Mouse (Mus musculus): Measurements from ENCODE around the gene Grin1.
"Not testable (repeated sequence)": the region's sequence is repeated elsewhere in the genome, so short reads cannot be mapped to it uniquely, and the experiment has no call there.

Gene Grin1

DNA sequence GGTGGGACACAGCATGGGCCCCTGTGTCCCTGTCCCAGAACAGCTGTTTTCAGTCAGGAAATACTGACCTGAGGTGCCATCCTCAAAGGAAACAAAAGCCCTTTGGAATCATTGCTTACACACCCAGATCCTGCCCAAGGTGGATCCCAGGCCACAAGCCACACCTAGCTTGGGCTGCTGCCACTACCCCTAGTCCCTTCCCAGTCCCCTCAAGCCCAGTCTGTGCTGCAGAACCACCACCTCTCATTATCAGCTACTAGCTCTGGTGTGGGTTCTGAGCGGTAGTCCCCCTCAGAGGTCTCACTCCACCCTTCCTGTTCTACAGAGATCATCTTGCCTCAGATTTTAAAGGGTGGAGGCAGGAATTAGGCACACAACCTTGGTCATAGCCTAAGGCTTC, 32.7 kb downstream of the Grin1 start:
- DNase-seq = no peak

DNA sequence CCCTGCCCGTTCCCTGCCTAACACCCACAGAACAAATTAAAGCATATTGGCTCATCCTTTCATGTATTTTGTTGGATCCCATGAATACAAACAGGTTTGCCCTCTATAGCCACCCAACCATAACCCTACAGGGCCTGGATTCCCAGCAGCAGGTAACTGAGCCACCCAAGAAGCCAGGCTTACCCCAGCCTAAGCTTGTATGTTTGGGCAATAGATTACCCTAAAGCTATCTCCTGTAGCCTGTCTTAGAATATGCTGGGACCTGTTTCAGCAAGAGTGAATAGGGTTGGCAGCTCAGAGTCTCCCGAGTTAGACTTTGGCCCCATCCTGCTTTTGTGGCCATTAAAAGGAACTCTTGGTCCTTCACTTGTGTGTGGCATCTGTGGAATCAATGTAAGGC, 33.4 kb downstream of the Grin1 start:
- no peak for DNase-seq

DNA sequence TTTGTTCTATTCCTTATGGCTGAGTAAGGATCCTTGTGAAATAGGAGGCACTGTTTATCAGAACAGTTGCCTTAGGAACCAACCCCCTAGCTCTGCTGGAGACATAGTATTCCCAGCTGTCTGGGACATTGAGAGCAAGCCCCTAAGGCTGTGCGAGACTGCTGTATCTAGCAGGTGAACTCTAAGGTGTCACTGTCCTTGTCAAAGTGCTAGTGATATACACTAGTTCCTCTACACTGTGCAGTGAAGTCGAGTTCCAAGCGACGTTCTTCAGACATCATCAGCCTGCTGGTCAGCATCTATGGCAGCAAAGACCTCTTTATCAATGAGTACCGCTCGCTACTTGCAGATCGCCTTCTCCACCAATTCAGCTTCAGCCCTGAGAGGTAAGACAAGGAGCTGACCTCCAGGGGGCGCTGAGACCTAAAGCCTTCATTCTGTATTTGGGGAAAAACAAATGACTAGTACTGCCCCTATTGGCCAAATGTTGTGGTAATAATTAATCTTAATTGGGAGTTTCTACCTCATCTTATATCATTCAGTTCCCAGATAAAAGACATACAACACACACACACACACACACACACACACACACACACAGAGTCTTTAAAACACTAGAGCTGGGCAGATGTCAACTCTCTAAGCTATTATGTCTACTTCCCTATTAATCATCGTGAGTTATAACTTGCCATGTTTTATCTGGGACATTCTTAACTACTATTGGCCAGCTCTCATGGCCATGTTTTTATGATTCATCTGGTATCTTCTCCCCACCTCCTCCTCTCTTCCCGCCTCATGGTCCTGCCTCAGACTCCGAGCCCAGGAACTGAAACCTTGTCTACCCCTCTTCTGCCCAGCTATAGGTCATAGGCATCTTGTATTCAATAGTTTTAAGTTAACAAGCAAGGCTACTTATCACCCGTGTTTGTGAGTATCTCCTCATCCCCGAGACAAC, 39.8 kb downstream of the Grin1 start:
- peak; percentile 91 for DNase-seq

DNA sequence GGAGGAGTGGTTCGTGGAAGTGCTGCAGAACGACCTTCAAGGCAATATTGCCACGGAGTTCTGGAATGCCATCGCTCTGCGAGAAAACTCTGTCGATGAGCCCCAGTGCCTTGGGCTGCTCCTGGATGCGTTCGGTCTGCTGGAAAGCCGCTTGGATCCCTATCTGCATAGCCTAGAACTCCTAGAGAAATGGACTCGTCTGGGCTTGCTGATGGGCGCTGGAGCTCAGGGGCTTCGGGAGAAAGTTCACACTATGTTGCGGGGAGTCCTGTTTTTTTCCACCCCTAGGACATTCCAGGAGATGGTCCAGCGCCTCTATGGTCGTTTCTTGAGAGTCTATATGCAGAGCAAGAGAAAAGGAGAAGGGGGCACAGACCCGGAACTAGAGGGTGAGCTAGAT, 46.0 kb downstream of the Grin1 start:
- DNase-seq = peak; percentile 91

DNA sequence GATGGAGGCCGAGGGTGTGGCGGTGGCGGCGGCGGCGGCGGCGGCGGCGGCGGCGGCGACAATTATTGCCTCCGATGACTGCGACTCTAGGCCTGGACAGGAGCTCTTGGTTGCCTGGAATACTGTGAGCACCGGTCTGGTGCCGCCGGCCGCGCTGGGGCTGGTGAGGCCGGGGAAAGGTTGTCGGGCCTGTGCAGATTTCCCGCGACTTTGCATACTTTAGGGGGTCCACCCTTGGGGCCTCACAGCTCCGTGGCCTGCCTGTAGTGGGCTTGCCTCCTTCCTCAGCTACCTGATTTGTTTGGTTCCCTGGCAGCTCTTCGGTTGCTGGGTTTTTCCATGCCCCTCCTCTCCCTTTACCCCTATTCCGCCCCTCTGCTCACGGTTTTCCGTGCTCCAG, 46.5 kb downstream of the Grin1 start:
- no peak for DNase-seq

DNA sequence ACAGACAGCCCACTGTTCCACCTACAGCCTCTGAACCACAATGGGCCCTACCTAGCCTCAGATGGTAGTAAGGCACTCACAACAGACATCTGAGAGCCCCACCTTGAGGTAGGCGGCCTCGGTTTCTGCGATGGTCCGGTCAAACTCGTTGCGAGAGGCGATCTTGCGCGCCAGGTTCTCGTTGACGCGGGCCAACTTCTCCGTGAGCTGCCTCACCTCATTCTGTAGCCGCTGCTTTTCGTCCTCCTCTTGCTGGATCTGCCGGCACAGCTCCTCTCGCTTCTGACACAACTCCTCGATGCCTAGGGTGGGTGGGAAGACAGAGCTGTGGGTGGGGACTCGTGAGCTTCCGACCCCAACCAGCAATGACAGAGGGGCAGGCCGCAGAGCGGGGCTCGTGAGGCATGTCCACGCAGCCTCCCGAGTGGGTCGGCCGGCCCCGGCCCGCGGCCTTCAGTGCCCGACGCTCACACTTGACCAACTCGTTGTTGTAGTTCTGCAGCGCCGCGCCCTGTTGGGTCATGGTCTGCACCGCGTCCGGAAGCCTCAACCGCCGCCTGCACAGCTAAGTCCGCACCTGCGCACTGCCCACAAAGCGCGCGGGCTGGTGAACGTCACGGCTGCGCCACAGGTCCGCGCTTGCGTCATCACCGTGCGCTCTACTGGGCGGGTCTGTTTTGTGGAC, 47.0 kb downstream of the Grin1 start, which contains the start of the genes Ssna1 and Anapc2:
Gene Ssna1 (minus strand): TSS at position 612 of the 685 bp plus-strand sequence.
Gene Anapc2 (plus strand): TSS at position 652 of the 685 bp plus-strand sequence.
- peak; percentile 99 for DNase-seq

DNA sequence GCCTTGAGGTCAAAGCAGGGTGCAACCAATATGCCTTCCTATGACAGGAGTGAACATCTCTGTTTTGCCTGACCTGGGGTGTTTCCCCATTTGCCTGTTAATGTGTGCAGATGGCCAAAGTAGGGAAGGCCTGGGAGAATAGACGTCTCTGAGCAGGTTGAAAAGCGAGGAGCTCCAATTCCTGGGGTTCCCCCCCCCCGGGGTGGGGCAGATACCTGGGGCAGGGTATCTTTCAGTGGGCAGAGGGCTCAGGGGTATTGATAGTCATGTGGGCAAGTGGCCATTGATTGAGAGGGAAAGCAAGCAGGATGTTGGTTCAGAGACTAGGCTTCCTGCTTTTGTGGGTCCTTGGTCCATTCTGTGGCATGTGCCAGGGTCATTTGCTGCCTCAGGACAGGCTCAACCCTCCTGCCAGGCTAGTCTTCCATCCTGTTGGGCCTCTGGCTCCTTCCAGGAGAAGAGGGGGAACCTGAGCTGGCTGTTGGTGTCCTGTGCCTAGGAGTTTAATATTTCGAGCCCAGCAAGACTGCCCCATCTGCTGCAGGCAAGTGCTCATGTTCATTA, 51.2 kb downstream of the Grin1 start:
- DNase-seq = no peak

DNA sequence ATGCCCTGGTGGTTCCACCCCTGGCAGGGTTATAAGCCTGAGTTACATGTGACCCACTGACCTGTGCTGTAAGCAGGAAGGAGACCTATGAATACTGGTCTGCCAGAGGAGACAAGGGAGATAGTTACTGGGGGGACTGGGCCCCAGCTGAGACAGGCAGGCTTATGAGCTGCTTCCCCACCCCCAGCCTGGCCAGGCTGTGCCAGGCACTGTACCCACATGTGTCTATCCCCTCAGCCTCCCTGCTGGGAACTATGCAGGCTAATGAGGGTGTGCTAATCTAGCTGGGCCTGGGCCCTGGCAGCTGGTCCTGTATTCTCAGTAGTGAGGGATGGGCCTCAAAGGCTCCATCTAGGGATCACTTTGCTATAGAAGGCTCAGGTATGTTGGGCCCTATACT, 51.7 kb downstream of the Grin1 start:
- no peak for DNase-seq

DNA sequence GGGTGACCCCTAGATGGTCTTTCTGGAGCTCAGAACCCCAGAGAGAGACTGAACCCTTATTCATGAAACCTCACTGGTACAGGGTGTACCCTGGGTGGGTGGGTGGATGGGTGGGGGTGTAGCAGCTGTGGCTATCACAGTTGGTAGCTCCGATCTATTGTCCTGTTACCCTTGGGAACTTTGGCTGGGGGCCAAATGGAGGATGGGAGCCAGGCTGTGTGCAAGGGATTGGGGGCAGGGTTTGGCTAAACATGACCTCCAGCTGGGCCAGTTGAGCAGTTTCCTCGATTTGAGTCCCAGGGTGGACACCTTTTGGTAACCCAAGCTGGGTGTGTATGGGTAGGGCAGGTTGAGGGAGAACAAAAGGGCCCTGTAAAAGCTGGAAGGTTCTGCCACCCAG, 52.3 kb downstream of the Grin1 start:
- peak; percentile 96 for DNase-seq

DNA sequence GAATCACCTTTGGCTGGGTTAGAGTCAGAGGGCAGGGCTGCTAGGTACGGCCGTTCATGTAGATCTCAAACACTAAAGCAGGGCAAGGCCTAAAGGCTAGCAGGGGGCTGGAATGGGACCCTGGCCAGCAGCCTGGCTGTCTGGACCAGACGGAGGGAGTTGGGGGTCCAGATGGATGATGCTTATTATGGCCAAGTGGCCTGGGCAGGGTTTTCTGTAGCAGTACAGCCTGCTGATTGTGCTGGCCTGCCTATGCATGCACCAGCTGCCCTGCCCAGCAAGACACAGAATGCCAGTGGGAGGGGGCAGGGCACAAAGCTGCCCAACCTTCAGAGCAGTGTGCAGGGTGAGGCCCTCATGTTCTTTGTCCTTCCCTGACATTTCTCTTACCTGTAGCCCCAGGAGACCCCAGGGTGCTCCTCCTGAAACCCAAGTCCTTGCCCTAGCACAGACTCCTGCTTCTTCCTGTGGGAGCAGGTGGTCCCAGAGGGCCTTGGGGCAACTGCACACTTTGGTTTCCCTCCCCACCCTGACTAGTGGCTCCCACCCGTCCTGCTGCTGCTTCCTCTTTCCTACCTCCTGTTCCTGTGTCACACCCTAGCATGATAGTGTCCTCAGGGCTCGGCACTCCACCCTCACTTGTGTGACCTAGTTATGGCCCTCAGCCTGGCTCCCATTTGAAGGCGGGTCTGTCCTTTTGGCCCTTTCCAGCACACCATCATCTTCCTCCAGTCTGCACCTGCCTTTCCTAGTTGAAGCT, 52.9 kb downstream of the Grin1 start:
- peak; percentile 98 for DNase-seq

DNA sequence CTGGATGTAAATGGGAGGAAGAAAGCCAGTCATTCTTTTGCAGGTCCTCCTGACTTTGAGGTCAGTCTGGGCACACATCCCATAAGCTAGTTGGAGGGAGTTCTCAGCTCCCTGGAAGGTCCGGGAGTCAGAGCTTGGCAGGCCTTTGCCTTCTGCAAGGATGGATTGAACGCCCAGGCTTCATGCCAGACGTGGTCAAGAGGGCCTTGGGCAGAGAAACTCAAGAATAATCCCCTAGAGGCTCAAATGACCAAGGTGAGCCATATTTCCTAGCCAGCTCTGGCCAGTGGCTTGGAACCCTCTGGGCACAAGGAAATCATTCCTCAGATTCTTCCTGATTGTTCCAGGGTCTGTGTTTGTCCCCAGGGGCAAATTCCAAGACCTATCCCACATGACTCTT, 54.1 kb downstream of the Grin1 start:
- DNase-seq = no peak

DNA sequence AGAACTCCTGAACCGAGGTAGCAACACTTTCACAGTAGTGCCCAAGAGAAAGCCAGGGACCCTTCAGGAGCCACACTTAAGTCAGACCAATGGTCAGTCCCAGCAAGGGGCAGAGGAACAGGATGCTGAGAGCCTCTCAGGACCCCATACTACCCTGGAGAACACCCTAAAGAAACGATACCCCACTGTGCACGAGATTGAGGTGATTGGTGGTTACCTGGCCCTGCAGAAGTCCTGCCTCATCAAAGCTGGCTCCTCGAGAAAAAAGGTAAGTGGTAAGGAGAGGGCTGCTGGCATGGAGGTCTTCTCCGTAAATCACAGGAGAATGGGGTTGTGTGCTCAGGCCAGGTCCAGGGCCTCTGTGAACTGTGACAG, 54.7 kb downstream of the Grin1 start:
- DNase-seq = no peak

DNA sequence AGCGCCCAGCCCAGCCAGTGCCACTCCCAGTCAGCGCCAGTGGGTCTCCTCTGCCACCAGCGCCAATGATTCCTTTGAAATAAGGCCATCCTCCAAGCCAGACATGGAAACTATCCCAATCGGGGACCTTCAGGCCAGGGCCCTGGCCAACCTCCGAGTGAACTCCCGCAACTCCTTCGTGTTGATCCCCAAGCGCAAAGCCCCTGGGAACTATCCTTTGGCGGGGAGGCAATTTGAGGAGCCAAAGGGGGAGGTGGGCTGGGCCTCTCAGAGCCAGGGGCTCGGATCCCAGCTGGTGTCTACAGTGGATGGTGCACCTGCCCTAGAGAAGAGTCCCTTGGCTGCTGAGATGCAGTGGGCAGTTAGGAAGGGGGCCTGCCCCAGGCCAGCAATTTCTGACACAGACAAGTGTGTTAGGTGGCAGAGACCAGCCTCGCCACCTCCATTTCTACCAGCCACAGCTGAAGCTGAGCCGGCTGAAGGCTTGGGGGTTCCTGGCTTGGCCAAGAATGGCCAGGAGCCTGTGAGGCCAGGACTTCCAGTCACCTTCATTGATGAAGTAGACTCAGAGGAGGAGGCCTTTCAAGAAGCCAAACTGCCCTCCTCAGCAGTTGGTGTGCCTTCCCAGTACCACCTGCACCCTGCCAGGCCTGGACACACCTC, 55.2 kb downstream of the Grin1 start:
- DNase-seq = no peak

DNA sequence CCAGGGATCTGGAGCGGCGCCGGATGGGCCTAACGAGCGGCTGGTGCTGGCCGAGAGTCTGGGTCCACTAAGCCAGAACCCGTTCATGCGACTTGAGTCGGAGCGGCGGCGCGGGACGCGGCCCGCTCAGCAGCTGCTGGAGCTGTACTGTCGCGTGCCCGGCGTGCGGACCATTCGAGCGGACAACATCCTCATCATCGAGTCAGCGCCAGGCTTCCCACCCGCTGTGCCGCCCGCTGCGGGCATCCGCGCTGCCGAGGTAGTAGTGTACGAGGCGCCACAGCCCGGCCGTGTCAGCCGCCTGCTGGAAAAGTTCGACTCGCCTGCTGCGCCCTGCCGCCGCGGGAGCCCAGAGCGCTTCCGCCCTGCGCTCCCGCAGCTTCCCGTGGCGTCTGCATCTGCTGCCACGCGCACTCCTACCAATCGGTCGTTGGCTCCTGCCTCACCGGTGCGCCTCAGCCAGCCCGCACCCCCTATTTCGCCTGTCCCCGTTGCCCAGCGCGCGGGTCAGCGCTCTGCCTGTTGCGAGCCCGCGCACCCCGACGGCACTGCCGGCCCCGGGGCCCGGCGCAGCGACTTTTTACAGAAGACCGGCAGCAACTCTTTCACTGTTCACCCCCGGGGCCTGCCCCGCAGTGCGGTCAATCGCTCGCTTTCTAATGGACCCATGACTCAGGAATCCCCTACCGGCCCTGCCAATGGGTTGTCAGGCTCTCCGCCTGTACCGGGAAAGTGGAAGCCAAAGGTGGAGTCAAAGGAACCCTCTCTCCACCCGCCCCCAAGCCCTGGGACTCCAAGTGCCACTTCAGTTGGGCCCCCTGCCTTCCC, 56.0 kb downstream of the Grin1 start:
- DNase-seq = no peak

DNA sequence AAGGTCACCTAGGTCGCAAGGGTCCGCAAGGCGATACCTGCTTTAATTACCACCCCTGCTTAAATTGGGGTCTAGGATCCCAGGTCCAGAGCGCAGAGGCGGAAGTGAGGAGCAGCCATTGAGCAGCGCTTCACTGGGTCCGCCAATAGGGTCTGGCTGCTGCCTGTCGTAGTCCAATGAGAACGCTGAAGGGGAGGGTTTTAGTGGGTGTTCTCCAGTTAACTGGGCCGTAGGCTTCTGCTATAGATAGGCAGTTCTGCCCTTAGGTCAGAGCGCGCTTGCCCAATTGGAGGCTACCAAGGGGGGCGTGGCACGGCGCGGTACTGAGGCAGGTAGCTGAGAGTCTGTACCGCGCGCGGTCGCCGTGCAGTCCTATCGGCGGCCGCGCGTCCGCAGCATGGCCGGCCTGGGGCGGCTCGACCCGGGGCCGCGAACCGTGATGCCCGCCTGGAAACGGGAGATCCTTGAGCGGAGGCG, 56.7 kb downstream of the Grin1 start, which contains the start of gene Tprn:
Gene Tprn (plus strand): TSS at position 328 of the 477 bp plus-strand sequence.
- peak; percentile 100 for DNase-seq

DNA sequence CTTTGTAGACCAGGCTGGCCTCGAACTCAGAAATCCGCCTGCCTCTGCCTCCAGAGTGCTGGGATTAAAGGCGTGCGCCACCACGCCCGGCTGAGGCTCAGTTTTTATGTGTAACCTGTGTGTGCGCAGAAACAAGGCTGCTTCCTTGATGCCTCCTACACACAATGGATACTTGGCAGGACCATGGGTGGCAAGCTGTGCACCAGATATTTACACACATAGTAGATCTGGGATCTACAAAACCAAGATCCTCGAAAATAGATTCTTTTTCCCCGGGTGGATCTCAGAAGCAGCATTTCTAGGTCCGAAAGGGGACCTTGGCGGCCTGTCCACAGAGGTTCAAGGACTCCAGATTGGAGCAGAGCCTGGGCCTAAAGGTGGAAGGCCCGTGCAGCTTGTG, 57.1 kb downstream of the Grin1 start:
- no peak for DNase-seq

DNA sequence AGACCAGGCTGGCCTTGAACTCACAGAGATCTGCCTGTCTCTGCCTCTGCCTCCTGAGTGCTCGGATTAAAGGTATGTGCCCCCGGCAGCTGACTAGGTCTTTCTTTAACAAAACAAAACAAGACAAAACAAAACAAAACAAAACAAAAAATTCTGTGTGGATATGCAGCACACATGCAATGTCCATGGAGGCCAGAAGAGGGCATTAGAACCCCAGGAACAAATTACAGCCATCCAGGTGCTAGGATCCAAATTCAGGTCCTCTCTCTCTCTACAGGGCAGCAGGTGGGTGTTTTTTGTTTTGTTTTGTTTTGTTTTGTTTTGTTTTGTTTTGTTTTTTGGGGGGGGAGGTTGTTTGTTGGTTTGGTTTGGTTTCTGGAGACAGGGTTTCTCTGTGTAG, 60.1 kb downstream of the Grin1 start:
- no peak for DNase-seq

DNA sequence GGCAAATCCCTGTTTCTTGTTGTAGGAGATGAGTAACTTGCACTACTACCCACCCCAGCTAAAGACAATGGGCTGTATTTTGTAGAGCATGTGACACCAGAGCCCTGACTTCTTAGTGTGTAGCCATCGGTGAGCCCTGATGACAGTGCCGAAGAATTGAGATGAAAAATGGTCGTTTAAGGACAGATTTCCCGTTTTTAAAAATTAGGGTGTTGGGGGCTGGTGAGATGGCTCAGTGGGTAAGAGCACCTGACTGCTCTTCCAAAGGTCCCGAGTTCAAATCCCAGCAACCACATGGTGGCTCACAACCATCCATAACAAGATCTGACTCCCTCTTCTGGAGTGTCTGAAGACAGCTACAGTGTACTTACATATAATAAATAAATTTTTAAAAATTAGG, 61.7 kb downstream of the Grin1 start:
- not testable (repeated sequence) for DNase-seq

DNA sequence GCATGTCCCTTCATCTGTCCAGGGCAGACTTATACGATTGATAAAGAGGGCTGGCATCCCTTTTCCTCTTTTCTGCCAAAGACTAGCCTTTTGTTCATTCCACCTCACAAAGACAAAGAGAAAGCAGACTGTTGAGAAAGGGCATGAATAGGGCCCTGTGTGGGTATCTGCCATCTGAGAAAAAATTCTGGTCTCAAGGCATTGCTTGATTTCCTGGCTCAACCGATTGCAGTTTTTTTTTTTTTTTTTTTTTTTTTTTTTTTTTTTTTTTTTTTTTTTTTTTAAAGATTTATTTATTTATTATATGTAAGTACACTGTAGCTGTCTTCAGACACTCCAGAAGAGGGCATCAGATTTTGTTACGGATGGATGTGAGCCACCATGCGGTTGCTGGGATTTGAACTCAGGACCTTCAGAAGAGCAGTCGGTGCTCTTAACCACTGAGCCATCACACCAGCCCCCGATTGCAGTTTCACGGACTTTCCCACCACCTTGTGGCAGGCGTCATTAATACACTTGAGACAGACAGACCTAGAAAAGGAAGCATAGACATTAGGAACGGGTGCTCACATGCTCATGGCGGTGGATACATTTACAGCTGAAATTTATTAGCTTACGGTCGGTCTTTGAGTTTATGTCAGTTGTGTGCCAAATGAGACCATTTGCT, 62.4 kb downstream of the Grin1 start:
- DNase-seq = not testable (repeated sequence)

DNA sequence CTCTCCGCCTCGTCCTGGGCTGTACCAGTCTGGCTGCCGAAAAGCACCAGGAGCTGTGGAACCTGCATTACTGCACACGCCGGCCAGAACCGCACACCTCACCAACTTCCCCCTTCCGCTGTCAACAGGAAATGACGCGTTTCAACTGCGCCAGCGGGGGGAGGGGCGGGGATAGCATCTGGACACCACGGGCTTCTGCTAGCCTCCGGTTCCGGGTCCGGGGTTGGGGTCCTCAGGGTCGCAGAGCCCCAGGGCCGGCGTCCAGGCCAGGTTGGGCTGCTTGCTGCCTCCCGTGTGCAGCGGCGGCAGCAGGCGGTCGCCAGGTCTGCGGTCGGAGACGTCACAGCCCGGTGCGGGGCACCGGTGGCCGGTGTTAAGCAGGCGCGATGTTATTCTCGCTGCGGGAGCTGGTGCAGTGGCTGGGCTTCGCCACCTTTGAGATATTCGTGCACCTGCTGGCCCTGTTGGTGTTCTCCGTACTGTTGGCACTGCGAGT, 63.7 kb downstream of the Grin1 start, which contains the start of gene Tmem203:
Gene Tmem203 (plus strand): TSS at position 156 of the 496 bp plus-strand sequence.
- peak; percentile 99 for DNase-seq

Data from heart, adult 11 months (tissue).